Mouse (Mus musculus) neural tube, embryonic 11.5 days (tissue): ENCODE measurements at regions not wholly inside any gene's neighbourhood (a gene's known extent, or its start where the extent isn't known, plus 50 kb on each side); places are given as distances from the start of the nearest gene placed in this dataset.

Experiments used
- ATAC-seq: fragments of 200-750 bp; cut with Nextera tagmentation; 2 replicates; pipeline ENCODE4 v1.8.0; 2017; ENCODE audit warnings: moderate number of reproducible peaks, mild to moderate bottlenecking, moderate TSS enrichment, moderate library complexity; ENCODE audit not compliant: insufficient read depth, low FRiP score, low TSS enrichment
- DNase-seq: peaks from one replicate; pipeline ENCODE4 v3.0.0-alpha.2; 2015; ENCODE audit warnings: low spot score
- H3K27ac ChIP-seq: fragments of 300-500 bp; sonication (generic); 2 replicates; pipeline ENCODE4 v1.5.1; 2014; ENCODE audit warnings: low read depth, mild to moderate bottlenecking, low read length
- H3K27me3 ChIP-seq: fragments of 300-500 bp; sonication (generic); 2 replicates; pipeline ENCODE4 v1.6.1; 2014; ENCODE audit warnings: mild to moderate bottlenecking, low read length, mixed read lengths; ENCODE audit not compliant: control insufficient read depth, insufficient read depth
- H3K36me3 ChIP-seq: fragments of 300-500 bp; sonication (generic); 2 replicates; pipeline ENCODE4 v1.6.1; 2014; ENCODE audit warnings: mild to moderate bottlenecking, low read length, moderate library complexity, mixed read lengths; ENCODE audit not compliant: control insufficient read depth, insufficient read depth
- H3K4me1 ChIP-seq: fragments of 300-500 bp; sonication (generic); 2 replicates; pipeline ENCODE4 v1.6.1; 2014; ENCODE audit warnings: low read length, mixed read lengths; ENCODE audit not compliant: control insufficient read depth, insufficient read depth
- H3K4me2 ChIP-seq: fragments of 300-500 bp; sonication (generic); 2 replicates; pipeline ENCODE4 v1.6.1; 2014; ENCODE audit warnings: low read depth, mild to moderate bottlenecking, moderate library complexity
- H3K4me3 ChIP-seq: fragments of 300-500 bp; sonication (generic); 2 replicates; pipeline ENCODE4 v1.5.1; 2014; ENCODE audit warnings: low read depth, low read length
- H3K9ac ChIP-seq: fragments of 300-500 bp; sonication (generic); 2 replicates; pipeline ENCODE4 v1.6.1; 2014; ENCODE audit warnings: mild to moderate bottlenecking, low read length
- H3K9me3 ChIP-seq: fragments of 300-500 bp; sonication (generic); 2 replicates; pipeline ENCODE4 v1.6.1; 2016; ENCODE audit warnings: low read length; ENCODE audit not compliant: control insufficient read depth
- WGBS: fragments of 180-500 bp; shearing (Covaris S2); extraction: QIAGEN DNeasy Blood & Tissue Kit; methylation state at CpG from one replicate; pipeline ENCODE4 v1.1.7; 2014; 5-methylcytosine and 5-hydroxymethylcytosine counted together

- H3K36me3 ChIP-seq: no peaks in the 10 kb centered on the region
- no peak overlapping the region for H3K4me3 ChIP-seq
- 58% methylated on average over 15 of the region's 15 CpGs for WGBS
- H3K9me3 ChIP-seq: no peaks in the 10 kb centered on the region
- H3K4me1 ChIP-seq: no peaks in the 10 kb centered on the region
- no peaks in the 10 kb centered on the region for H3K27me3 ChIP-seq
- H3K4me2 ChIP-seq: no peak overlapping the region
- DNase-seq (peak; percentile 29), ATAC-seq (no peak)
- H3K9ac ChIP-seq: no peak overlapping the region
- H3K27ac ChIP-seq: no peak overlapping the region
These were observed 654.3 kb downstream of the Adgrl2 start for GRCm38 (mm10) chr3:148336091-148336511.

- DNase-seq: no peak
- H3K9ac ChIP-seq: no peak overlapping the region
- no peaks in the 10 kb centered on the region for H3K9me3 ChIP-seq
- no peak overlapping the region for H3K4me2 ChIP-seq
- H3K36me3 ChIP-seq: no peaks in the 10 kb centered on the region
- H3K27me3 ChIP-seq: no peaks in the 10 kb centered on the region
- 84% methylated on average over 7 of the region's 7 CpGs for WGBS
- H3K27ac ChIP-seq: no peak overlapping the region
- H3K4me1 ChIP-seq: no peaks in the 10 kb centered on the region
- ATAC-seq: no peak
- H3K4me3 ChIP-seq: no peak overlapping the region
These were observed 654.7 kb downstream of the Adgrl2 start for GRCm38 (mm10) chr3:148335654-148336053.

DNA sequence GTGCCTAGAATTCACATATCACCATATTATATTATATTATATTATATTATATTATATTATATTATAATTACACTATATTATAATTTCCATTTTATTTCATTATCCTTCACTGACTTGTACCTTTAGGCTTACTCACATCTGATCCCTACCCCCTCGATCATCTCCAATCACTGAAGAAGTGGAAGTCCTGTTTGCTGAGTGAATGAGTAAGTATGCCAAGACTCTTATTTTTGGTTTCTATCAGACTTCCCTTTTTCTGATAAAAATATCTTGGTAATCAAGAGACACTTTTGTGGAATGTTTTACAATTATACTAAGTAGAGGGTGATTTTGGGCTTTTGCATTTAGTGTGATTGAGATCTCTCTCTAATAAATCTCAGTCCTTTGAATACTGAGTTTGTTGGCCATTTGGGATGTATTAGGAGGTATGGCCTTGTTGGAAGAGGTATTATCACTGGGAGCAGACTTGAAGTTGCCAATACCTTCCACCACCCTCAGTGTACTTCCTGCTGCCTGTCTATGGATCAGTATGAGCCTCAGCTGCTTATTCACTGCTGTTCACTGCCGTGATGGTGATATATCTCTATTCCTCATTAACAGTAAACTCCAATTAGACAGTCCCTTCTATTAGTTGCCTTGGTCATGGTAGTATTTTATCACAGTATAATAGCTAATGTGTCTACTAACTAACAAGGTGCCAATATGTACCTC lies 665.3 kb downstream of the Adgrl2 start:
- no peak overlapping the region for H3K4me3 ChIP-seq
- no peaks in the 10 kb centered on the region for H3K36me3 ChIP-seq
- no peak overlapping the region for H3K4me2 ChIP-seq
- no peaks in the 10 kb centered on the region for H3K9me3 ChIP-seq
- H3K27me3 ChIP-seq: no peaks in the 10 kb centered on the region
- H3K4me1 ChIP-seq: no peaks in the 10 kb centered on the region
- WGBS: 95% methylated on average over 2 of the region's 2 CpGs
- DNase-seq (no peak), ATAC-seq (no peak)
- H3K9ac ChIP-seq: no peak overlapping the region
- no peak overlapping the region for H3K27ac ChIP-seq

- Histone ChIP-seq H3K9ac (no peak overlapping the region), H3K27me3 (no peaks in the 10 kb centered on the region), H3K27ac (no peak overlapping the region), H3K4me1 (no peaks in the 10 kb centered on the region), H3K36me3 (no peaks in the 10 kb centered on the region), H3K4me3 (no peak overlapping the region), H3K9me3 (no peaks in the 10 kb centered on the region), H3K4me2 (no peak overlapping the region)
- ATAC-seq: no peak
- DNase-seq: no peak
- 94% methylated on average over 3 of the region's 3 CpGs for WGBS
These were observed 668.5 kb downstream of the Adgrl2 start for GRCm38 (mm10) chr3:148321894-148322293.

DNA sequence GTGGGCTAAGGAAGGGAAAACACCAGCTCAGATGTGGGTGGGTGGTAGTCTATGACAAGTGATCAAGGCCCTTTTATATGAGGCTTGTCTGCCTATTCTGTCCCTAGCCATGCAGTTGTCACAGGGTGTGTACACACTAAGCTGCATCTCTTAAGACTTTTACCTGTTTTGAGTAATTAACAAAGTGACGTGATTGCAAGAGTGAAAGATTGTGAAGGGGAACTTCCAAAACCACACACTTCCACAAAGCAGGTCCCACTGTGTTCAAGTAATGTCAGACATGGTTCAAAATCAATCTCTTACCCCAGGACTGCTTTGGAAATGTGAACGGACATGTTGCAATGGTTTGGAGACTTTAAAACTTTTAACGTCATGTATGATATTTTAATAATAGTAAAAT lies 674.2 kb downstream of the Adgrl2 start:
- Histone ChIP-seq H3K4me2 (no peak overlapping the region), H3K4me3 (no peak overlapping the region), H3K27me3 (no peaks in the 10 kb centered on the region), H3K9me3 (no peaks in the 10 kb centered on the region), H3K27ac (no peak overlapping the region), H3K36me3 (no peaks in the 10 kb centered on the region), H3K4me1 (no peaks in the 10 kb centered on the region), H3K9ac (no peak overlapping the region)
- WGBS: 89% methylated on average over 3 of the region's 3 CpGs
- ATAC-seq (no peak), DNase-seq (no peak)

GRCm38 (mm10) chr3:148315286-148315685 lies 675.1 kb downstream of the Adgrl2 start:
- Histone ChIP-seq H3K4me2 (no peak overlapping the region), H3K9me3 (no peaks in the 10 kb centered on the region), H3K27me3 (no peaks in the 10 kb centered on the region), H3K36me3 (no peaks in the 10 kb centered on the region), H3K4me3 (no peak overlapping the region), H3K9ac (no peak overlapping the region), H3K4me1 (no peaks in the 10 kb centered on the region), H3K27ac (no peak overlapping the region)
- 96% methylated on average over 1 of the region's 1 CpGs for WGBS
- ATAC-seq: no peak
- no peak for DNase-seq

DNA sequence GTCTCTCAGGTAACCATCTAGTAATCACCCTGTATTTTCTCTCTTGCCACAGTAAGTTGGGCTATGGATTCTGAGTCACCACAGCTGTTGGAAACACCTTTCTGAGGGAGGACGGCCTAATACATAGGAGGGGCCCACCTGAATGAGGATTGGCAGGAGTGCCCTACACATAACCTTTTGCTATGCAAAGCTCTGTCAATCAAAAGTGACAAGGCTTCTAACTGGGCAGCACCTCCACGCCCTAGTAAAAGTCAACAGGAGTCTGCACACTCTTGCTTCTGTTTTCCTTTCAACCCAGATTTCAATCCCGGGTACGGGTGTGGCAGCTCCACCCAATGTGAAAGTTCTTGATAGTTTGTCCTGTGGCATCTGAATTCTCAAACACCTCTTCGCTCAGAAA lies 694.8 kb downstream of the Adgrl2 start:
- WGBS: 92% methylated on average over 5 of the region's 5 CpGs
- no peak for DNase-seq
- ATAC-seq: no peak
- H3K4me3 ChIP-seq: no peak overlapping the region
- H3K36me3 ChIP-seq: no peaks in the 10 kb centered on the region
- H3K9ac ChIP-seq: no peak overlapping the region
- H3K27ac ChIP-seq: no peak overlapping the region
- no peak overlapping the region for H3K4me2 ChIP-seq
- no peaks in the 10 kb centered on the region for H3K9me3 ChIP-seq
- H3K4me1 ChIP-seq: no peaks in the 10 kb centered on the region
- no peaks in the 10 kb centered on the region for H3K27me3 ChIP-seq

DNA sequence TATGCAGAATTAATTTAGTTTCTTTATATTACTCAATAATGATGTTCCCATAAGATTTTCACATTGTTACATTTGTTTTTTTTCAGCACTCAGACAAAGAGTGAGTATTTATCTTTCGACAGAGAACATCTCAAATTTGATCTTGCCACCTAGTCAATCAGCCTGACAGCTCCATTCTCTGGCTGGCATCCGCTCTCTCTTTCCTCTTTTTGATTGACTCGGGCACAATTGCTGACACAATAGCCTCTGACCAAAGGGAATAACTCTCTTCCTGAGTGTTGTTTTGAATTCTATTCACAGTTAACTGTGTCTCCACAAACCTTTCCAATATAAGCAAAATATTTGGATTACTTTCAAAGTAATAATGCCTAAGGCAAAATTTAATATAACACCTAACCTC lies 711.4 kb downstream of the Adgrl2 start:
- 42% methylated on average over 3 of the region's 3 CpGs for WGBS

GRCm38 (mm10) chr3:148272159-148272848 lies 718.1 kb downstream of the Adgrl2 start:
- DNase-seq (no peak), ATAC-seq (no peak)
- 83% methylated on average over 4 of the region's 4 CpGs for WGBS
- Histone ChIP-seq H3K4me2 (no peak overlapping the region), H3K27ac (no peak overlapping the region), H3K36me3 (no peaks in the 10 kb centered on the region), H3K4me1 (no peaks in the 10 kb centered on the region), H3K27me3 (no peaks in the 10 kb centered on the region), H3K9ac (no peak overlapping the region), H3K4me3 (no peak overlapping the region), H3K9me3 (no peaks in the 10 kb centered on the region)

More for the DNA sequence above, 711.4 kb downstream of the Adgrl2 start:
- DNase-seq (no peak), ATAC-seq (no peak)
- Histone ChIP-seq H3K9ac (no peak overlapping the region), H3K27me3 (no peaks in the 10 kb centered on the region), H3K27ac (no peak overlapping the region), H3K4me3 (no peak overlapping the region), H3K4me1 (no peaks in the 10 kb centered on the region), H3K9me3 (no peaks in the 10 kb centered on the region), H3K36me3 (no peaks in the 10 kb centered on the region), H3K4me2 (no peak overlapping the region)
